Mouse (Mus musculus): ENCODE results near the gene Gm5114. TPM values are rescaled to one million over a fixed set of nuclear protein-coding genes. Genes with fewer than 3 reads are reported as not detected.
"Not testable (repeated sequence)": the region's sequence is repeated elsewhere in the genome, so short reads cannot be mapped to it uniquely, and the experiment has no call there.

Gene Gm5114
- not detected for total RNA-seq (2021)
- long read RNA-seq: 0 reads

DNA sequence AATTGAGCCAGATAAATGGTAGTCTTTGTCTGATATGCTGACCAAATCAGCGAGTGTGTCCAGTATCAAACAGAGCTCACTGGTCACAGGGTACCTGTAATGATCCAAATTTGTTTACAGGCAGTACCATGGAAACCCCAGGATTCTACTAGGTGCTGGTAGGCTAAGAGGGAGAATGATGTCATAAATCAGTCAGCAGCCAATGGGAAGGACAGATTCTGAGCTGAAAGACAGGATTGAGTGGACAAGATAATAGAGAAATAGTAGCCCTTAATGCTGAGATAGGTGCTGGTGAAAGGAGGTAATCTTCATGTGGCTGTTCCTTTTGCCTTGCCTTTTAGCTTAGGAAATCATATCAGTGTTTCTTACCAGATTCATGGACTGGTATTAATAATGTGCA lies at the start of gene Gm5114:
Gm5114 (minus strand) TSS at position 101 of the 400 bp plus-strand sequence.
- not testable (repeated sequence) for DNase-seq (ENCODE audit: low spot score in 2 of 2)

GRCm38 (mm10) chr7:39455806-39456205 lies 42.8 kb upstream of the Gm5114 start:
- no peak for DNase-seq (ENCODE audit: low spot score in 2 of 2)

DNA sequence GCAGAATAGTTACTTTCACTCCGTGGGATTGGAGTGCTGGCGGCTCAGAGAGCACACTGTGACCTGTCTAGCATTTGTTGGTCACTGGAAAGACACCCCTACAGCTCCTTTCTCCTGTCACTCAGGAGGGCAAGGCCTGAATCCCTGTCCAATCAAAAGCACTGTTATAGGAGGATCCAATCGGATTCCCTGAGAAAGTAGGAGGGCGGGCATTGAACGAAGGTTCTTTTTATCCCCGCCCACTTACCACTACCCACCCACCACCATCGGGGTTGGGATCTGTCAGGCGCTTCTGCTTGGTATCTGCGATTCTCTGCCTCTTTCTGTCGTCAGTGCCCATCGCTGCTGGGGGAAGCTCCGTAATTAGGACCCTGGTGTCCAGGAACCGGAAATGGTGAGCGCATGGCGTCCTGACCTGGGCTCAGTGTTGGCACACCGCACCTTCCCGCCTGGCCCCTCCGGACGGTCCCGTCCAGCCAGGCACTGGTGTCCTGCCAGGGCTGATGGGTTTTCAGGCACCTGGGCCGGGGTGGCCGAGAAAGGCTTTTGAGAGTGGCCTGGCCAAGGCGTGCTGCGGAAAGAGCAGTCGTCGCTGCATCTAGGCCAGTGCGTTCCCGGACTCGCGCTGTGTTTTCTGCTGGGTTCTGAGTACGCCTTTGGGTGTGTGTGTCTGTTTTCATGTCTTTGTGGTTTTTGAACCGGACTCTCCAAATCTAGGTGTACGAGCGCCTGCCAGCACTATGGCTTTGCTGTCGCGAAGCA lies 36.5 kb upstream of the Gm5114 start:
- peak; percentile 84 to 94 for DNase-seq (ENCODE audit: low spot score in 2 of 2)

- no peak for DNase-seq (ENCODE audit: low spot score in 2 of 2)
These were observed 35.8 kb upstream of the Gm5114 start for GRCm38 (mm10) chr7:39448626-39449242.

- no peak for DNase-seq (ENCODE audit: low spot score in 2 of 2)
These were observed 28.3 kb upstream of the Gm5114 start for GRCm38 (mm10) chr7:39441237-39441636.

- DNase-seq (ENCODE audit: low spot score in 2 of 2): no peak
These were observed 27.4 kb upstream of the Gm5114 start for GRCm38 (mm10) chr7:39440362-39440761.

Small RNA genes lying within 50 kb of the gene (microRNA-seq; reads per million reads assigned to microRNA genes)
- gene Gm27437: 0 reads per million in 2 experiments

Other genes starting within 250 kb of the Gm5114 start
- 1 to 10 TPM; 3.2 to 3.6 TPM for gene Zfp619, start 104.6 kb upstream of the Gm5114 start, total RNA-seq (2021)